In genomic region chr11:93471573-93472179, GRCm38 (mm10) we compare ENCODE assay signal across 9 mouse cellular contexts.
DNase-seq lines count a peak whose midpoint lies in the region; ATAC-seq and TF ChIP-seq lines count a peak whose summit lies in the region.
"Had no signal": no experiment of that assay in that cellular context is flagged by ENCODE, and none has a peak within 500 bp of the region (broad histone marks: within the 10 kb centered on the region; RNA-seq: fewer than 3 reads in every experiment).

No protein-coding gene starts in this region.

- intact Hi-C loops in gastrocnemius, adult 2 months (cut with DNase I): loop anchor here (2.0 kb wide), 1 partner anchor 327 kb away; no protein-coding TSS in a partner anchor
- intact Hi-C loops in left cerebral cortex, postnatal 25 days (cut with DNase I): loop anchor here (1.0 to 5.0 kb wide), 3 partner anchors 327 to 374 kb away; partner anchors contain the start of gene Car10

- WGBS in intestine, embryonic 14.5 days: 43% methylated on average over 10 of the region's 10 CpGs
- 43% methylated on average over 10 of the region's 10 CpGs for WGBS in intestine, embryonic 16.5 days
- WGBS in intestine, postnatal 0 days: 45% methylated on average over 10 of the region's 10 CpGs
- WGBS in midbrain, embryonic 16.5 days: 17% methylated on average over 10 of the region's 10 CpGs

- no peak overlapping the region for H3K27ac ChIP-seq in intestine, embryonic 14.5 days (ENCODE audit: low read depth)
- H3K27ac ChIP-seq in intestine, embryonic 16.5 days (ENCODE audit: low read length): no peak overlapping the region
- H3K27ac ChIP-seq in gastrocnemius, adult 2 months: no peak overlapping the region
- no peak overlapping the region for H3K27ac ChIP-seq in intestine, postnatal 0 days (ENCODE audit: low read depth, low read length)
- H3K27ac ChIP-seq in midbrain, embryonic 16.5 days (ENCODE audit: low read length): peak overlapping the region; percentile 17
- no peak overlapping the region for H3K27ac ChIP-seq in testis, adult 2 months (ENCODE audit: control insufficient read depth, insufficient read depth, low read depth, low read length)

- H3K4me1 ChIP-seq in intestine, embryonic 14.5 days (replicated peaks; ENCODE audit: control insufficient read depth, insufficient read depth, low read length): no peaks in the 10 kb centered on the region
- H3K4me1 ChIP-seq in intestine, embryonic 16.5 days (ENCODE audit: control insufficient read depth, insufficient read depth, low read length): no peaks in the 10 kb centered on the region
- H3K4me1 ChIP-seq in intestine, postnatal 0 days (replicated peaks; ENCODE audit: control insufficient read depth, insufficient read depth, low read length): no peaks in the 10 kb centered on the region
- peaks cover 8% of the 10 kb centered on the region; the same call in 1 of the 2 replicates for H3K4me1 ChIP-seq in midbrain, embryonic 16.5 days (ENCODE audit: control insufficient read depth, insufficient read depth, low read length)
- peaks cover 4% of the 10 kb centered on the region for H3K4me1 ChIP-seq in testis, adult 2 months (ENCODE audit: control insufficient read depth, insufficient read depth, low read length)

- no peaks in the 10 kb centered on the region for H3K36me3 ChIP-seq in intestine, embryonic 14.5 days (ENCODE audit: control insufficient read depth, insufficient read depth, low read length)
- H3K36me3 ChIP-seq in intestine, embryonic 16.5 days (ENCODE audit: control insufficient read depth, insufficient read depth, low read length): no peaks in the 10 kb centered on the region
- no peaks in the 10 kb centered on the region for H3K36me3 ChIP-seq in intestine, postnatal 0 days (ENCODE audit: control insufficient read depth, insufficient read depth)
- no peaks in the 10 kb centered on the region for H3K36me3 ChIP-seq in midbrain, embryonic 16.5 days (ENCODE audit: control insufficient read depth, insufficient read depth, low read length)
- no peaks in the 10 kb centered on the region for H3K36me3 ChIP-seq in testis, adult 2 months (ENCODE audit: control insufficient read depth, insufficient read depth, low read length)

- H3K9ac ChIP-seq in intestine, embryonic 14.5 days (ENCODE audit: low read length): no peak overlapping the region
- no peak overlapping the region for H3K9ac ChIP-seq in intestine, embryonic 16.5 days (ENCODE audit: low read depth, low read length)
- no peak overlapping the region for H3K9ac ChIP-seq in intestine, postnatal 0 days (ENCODE audit: low read depth, low read length)
- H3K9ac ChIP-seq in midbrain, embryonic 16.5 days (ENCODE audit: low read depth, low read length): no peak overlapping the region

- no peaks in the 10 kb centered on the region for H3K9me3 ChIP-seq in intestine, embryonic 14.5 days (ENCODE audit: control insufficient read depth, low read length)
- no peaks in the 10 kb centered on the region for H3K9me3 ChIP-seq in intestine, embryonic 16.5 days (ENCODE audit: control insufficient read depth, low read length)
- H3K9me3 ChIP-seq in intestine, postnatal 0 days (ENCODE audit: control insufficient read depth): no peaks in the 10 kb centered on the region
- H3K9me3 ChIP-seq in midbrain, embryonic 16.5 days (replicated peaks; ENCODE audit: control insufficient read depth, low read length, poor library complexity, severe bottlenecking): no peaks in the 10 kb centered on the region

- no peak overlapping the region for H3K4me3 ChIP-seq in intestine, embryonic 14.5 days (ENCODE audit: low read depth, low read length)
- no peak overlapping the region for H3K4me3 ChIP-seq in intestine, embryonic 16.5 days (ENCODE audit: low read length)
- H3K4me3 ChIP-seq in gastrocnemius, adult 2 months: no peak overlapping the region
- no peak overlapping the region for H3K4me3 ChIP-seq in intestine, postnatal 0 days (ENCODE audit: low read depth, low read length)
- H3K4me3 ChIP-seq in midbrain, embryonic 16.5 days (ENCODE audit: low read depth, low read length): no peak overlapping the region
- H3K4me3 ChIP-seq in testis, adult 2 months (ENCODE audit: control insufficient read depth, low read depth, low read length): peak overlapping the region; percentile 78
- H3K4me3 ChIP-seq: myocyte had no signal

- H3K4me2 ChIP-seq in intestine, embryonic 14.5 days (ENCODE audit: low read length): no peak overlapping the region
- H3K4me2 ChIP-seq in intestine, embryonic 16.5 days (ENCODE audit: low read depth, low read length): no peak overlapping the region
- no peak overlapping the region for H3K4me2 ChIP-seq in intestine, postnatal 0 days (replicated peaks; ENCODE audit: low read depth)
- H3K4me2 ChIP-seq in midbrain, embryonic 16.5 days (ENCODE audit: low read length): peak overlapping the region; percentile 2; the same call in 1 of the 2 replicates

- TF ChIP-seq CTCF in gastrocnemius, adult 2 months (IDR thresholded peaks at IDR 0.05): peak; percentile 68
- peak; percentile 91 for TF ChIP-seq CTCF in intestine, postnatal 0 days (IDR thresholded peaks at IDR 0.05; ENCODE audit: low read depth)
- TF ChIP-seq CTCF in testis, adult 2 months (IDR thresholded peaks at IDR 0.05; ENCODE audit: control insufficient read depth, insufficient read depth, insufficient replicate concordance, low read depth, low read length): peak; percentile 51; the same call in 1 of the 2 replicates

- 0 out of 2 replicates have a peak, but pooled peaks have one; percentile 15 for ATAC-seq in intestine, embryonic 14.5 days (replicated peaks; ENCODE audit: low FRiP score, low TSS enrichment, low read depth)
- ATAC-seq in intestine, embryonic 16.5 days: no peak
- ATAC-seq in intestine, postnatal 0 days: no peak
- peak; percentile 76 for ATAC-seq in midbrain, embryonic 16.5 days

- no peak for TF ChIP-seq POLR2A in testis, adult 2 months (IDR thresholded peaks at IDR 0.05; ENCODE audit: control insufficient read depth, low read depth, low read length)

- no peaks in the 10 kb centered on the region for H3K27me3 ChIP-seq in intestine, embryonic 14.5 days (replicated peaks; ENCODE audit: control insufficient read depth, insufficient read depth, low read length)
- H3K27me3 ChIP-seq in intestine, embryonic 16.5 days (replicated peaks; ENCODE audit: control insufficient read depth, insufficient read depth, low read length): no peaks in the 10 kb centered on the region
- H3K27me3 ChIP-seq in intestine, postnatal 0 days (replicated peaks; ENCODE audit: control insufficient read depth, insufficient read depth, low read length): no peaks in the 10 kb centered on the region
- no peaks in the 10 kb centered on the region for H3K27me3 ChIP-seq in midbrain, embryonic 16.5 days (ENCODE audit: control insufficient read depth, insufficient read depth, low read depth, low read length)
- no peaks in the 10 kb centered on the region for H3K27me3 ChIP-seq in testis, adult 2 months (ENCODE audit: control insufficient read depth, insufficient read depth, low read length)

- peak; percentile 81 for DNase-seq in intestine, embryonic 14.5 days (ENCODE audit: low spot score)
- DNase-seq in cerebellum, postnatal 4 days (ENCODE audit: low spot score in 2 of 2): peak; percentile 61 to 93
- peak; percentile 29 for DNase-seq in gastrocnemius, adult 2 months
- peak; percentile 78 to 96 for DNase-seq in left cerebral cortex, postnatal 25 days (ENCODE audit: low spot score in 2 of 2)

Comparison
In these comparisons a context has a peak if more than half of its experiments do, and no peak if none do; other contexts are left out.
1. ATAC-seq: peak in intestine, embryonic 14.5 days (single experiment) and midbrain, embryonic 16.5 days (single experiment); none in intestine, embryonic 16.5 days (single experiment) and intestine, postnatal 0 days (single experiment).
2. DNase-seq: peak in every context shown above with its lines; median percentile 87 in left cerebral cortex, postnatal 25 days; 81 in intestine, embryonic 14.5 days; 77 in cerebellum, postnatal 4 days; 29 in gastrocnemius, adult 2 months.
3. Peak in every context shown above with its lines, with median percentiles within 50 percentile points of each other: CTCF ChIP-seq.